Mouse (Mus musculus): ENCODE results near the gene Cope. TPM values are rescaled to one million over a fixed set of nuclear protein-coding genes. Genes with fewer than 3 reads are reported as not detected.

The Cope gene
- polyA plus RNA-seq, 1 experiment, result 753 TPM

DNA sequence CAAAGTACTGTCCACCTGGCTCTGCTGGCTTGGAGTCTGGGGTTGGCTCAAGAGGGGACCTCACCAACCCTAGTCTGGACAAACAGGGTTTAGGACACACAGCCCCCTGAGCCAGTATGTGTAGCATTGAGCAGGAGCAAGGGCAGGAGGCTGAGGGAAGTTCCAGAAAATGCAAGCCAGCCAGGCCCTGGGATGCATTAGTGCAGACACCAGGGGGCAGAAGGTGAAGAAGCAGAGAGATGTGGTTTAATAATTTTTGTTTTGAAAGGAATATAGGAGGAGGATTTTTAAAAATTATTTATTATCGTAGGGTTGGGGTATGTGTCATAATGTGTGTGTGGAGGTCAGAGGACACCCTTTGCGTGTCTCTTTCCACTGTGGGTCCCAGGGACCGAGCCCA lies 21.4 kb downstream of the Cope start:
- Histone ChIP-seq H3K27ac (ENCODE audit: insufficient read depth, low read depth, low read length) (no peak overlapping the region), H3K4me1 (ENCODE audit: control insufficient read depth, insufficient read depth, insufficient read length, low read length) (no peaks in the 10 kb centered on the region), H3K36me3 (ENCODE audit: control insufficient read depth, insufficient read depth, low read length) (no peaks in the 10 kb centered on the region), H3K27me3 (ENCODE audit: control insufficient read depth, insufficient read depth, low read length) (no peaks in the 10 kb centered on the region), H3K4me3 (ENCODE audit: low read depth, low read length) (no peak overlapping the region)
- WGBS, result 88% methylated on average over 3 of the region's 3 CpGs
- TF ChIP-seq POLR2A (IDR thresholded peaks at IDR 0.05; ENCODE audit: low read depth, low read length), result no peak
- TF ChIP-seq CTCF (IDR thresholded peaks at IDR 0.05; ENCODE audit: extremely low read depth, insufficient read length, insufficient replicate concordance, low read depth, low read length), result no peak

GRCm38 (mm10) chr8:70327512-70327911 lies 25.2 kb downstream of the Cope start:
- peaks cover 17% of the 10 kb centered on the region for H3K36me3 ChIP-seq (ENCODE audit: control insufficient read depth, insufficient read depth, low read length)
- no peaks in the 10 kb centered on the region for H3K27me3 ChIP-seq (ENCODE audit: control insufficient read depth, insufficient read depth, low read length)
- TF ChIP-seq CTCF (IDR thresholded peaks at IDR 0.05; ENCODE audit: extremely low read depth, insufficient read length, insufficient replicate concordance, low read depth, low read length), result no peak
- no peak for TF ChIP-seq POLR2A (IDR thresholded peaks at IDR 0.05; ENCODE audit: low read depth, low read length)
- WGBS, result 85% methylated on average over 6 of the region's 6 CpGs
- no peak overlapping the region for H3K27ac ChIP-seq (ENCODE audit: insufficient read depth, low read depth, low read length)
- H3K4me1 ChIP-seq (ENCODE audit: control insufficient read depth, insufficient read depth, insufficient read length, low read length), result no peaks in the 10 kb centered on the region
- no peak overlapping the region for H3K4me3 ChIP-seq (ENCODE audit: low read depth, low read length)

DNA sequence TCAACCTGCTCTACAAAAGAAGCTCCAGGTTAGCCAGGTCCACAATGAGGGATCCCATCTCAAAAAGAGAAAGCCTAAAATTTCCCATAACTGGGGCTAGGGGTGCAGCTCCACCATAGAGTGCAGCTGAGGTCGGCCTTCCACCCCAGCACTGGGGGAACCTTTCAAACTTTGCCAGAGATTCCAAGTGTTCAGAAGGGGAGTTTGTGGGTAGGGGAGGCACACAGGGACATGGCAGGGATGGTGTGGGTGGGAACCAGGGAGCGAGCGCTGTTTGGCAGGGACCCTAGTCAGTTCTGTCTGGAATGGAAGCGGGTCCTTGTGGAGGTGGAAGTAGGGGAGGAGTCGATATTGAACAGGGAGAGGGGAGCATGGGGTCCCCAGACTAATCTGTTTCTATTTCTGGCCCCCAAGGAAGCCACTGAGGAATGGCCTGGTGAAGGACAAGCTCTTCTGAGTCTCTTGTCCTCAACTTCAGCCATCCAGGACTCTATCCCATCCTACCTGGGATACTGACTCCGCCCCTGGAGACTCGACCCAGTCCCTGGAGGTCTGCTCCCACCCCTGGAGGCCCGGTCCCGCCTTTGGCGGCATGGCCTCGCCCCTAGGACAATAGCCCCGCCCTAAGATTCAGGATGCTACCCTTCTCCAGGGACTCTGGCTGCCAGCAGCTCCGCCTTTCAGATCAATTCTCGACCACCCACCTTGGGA lies 27.0 kb downstream of the Cope start, which contains the start of gene Gdf1:
Gdf1 (plus strand) TSS at position 694 of the 711 bp plus-strand sequence.
- H3K4me3 ChIP-seq (ENCODE audit: low read depth, low read length), result no peak within 1 kb of the TSS
- no peak within 1 kb of the TSS for H3K27ac ChIP-seq (ENCODE audit: insufficient read depth, low read depth, low read length)
- no peaks in the 10 kb centered on the region for H3K27me3 ChIP-seq (ENCODE audit: control insufficient read depth, insufficient read depth, low read length)
- TF ChIP-seq CTCF (IDR thresholded peaks at IDR 0.05; ENCODE audit: extremely low read depth, insufficient read length, insufficient replicate concordance, low read depth, low read length) (no peak), POLR2A (IDR thresholded peaks at IDR 0.05; ENCODE audit: low read depth, low read length) (no peak)
- no peaks in the 10 kb centered on the region for H3K4me1 ChIP-seq (ENCODE audit: control insufficient read depth, insufficient read depth, insufficient read length, low read length)
- 33% methylated on average over 14 of the region's 14 CpGs for WGBS
- peaks cover 35% of the 10 kb centered on the region for H3K36me3 ChIP-seq (ENCODE audit: control insufficient read depth, insufficient read depth, low read length)

DNA sequence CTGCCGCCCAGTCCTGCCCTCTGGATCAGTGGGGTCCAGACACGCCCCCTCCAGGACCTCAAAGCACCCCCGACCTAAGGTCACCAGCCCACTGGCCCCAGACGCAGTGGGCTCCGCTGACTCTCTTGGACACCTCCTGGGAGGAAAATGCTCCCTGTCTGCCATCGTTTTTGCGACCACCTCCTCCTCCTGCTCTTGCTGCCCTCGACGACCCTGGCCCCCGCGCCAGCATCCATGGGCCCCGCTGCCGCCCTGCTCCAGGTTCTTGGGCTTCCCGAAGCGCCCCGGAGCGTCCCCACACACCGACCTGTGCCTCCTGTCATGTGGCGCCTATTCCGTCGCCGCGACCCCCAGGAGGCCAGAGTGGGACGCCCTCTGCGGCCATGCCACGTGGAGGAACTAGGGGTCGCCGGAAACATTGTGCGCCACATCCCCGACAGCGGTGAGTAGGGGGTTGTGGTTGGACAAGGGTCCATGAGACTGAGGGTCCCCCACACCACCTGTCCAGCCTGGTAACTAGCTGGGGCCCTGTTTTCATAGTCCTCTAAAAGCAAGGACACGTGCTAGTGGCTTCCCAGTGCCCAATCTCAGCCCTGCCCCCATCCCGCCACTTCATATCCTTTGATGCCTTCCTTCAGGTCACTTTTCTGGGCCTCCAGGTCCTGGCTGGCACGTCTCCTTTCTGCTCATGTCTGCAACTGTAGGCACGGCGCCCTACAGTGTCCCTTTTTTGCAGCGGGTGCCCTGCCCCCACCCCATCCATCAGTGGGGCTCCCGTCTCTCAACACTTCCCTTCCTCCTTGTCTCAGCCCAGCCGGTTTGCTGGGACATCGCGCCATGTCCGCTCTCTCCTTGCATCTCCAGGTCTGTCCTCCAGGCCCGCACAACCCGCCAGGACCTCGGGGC lies 27.8 kb downstream of the Cope start:
- 35% methylated on average over 45 of the region's 45 CpGs for WGBS
- Histone ChIP-seq H3K27me3 (ENCODE audit: control insufficient read depth, insufficient read depth, low read length) (no peaks in the 10 kb centered on the region), H3K36me3 (ENCODE audit: control insufficient read depth, insufficient read depth, low read length) (peaks cover 43% of the 10 kb centered on the region), H3K4me3 (ENCODE audit: low read depth, low read length) (no peak overlapping the region), H3K27ac (ENCODE audit: insufficient read depth, low read depth, low read length) (no peak overlapping the region), H3K4me1 (ENCODE audit: control insufficient read depth, insufficient read depth, insufficient read length, low read length) (no peaks in the 10 kb centered on the region)
- TF ChIP-seq POLR2A (IDR thresholded peaks at IDR 0.05; ENCODE audit: low read depth, low read length) (no peak), CTCF (IDR thresholded peaks at IDR 0.05; ENCODE audit: extremely low read depth, insufficient read length, insufficient replicate concordance, low read depth, low read length) (no peak)

DNA sequence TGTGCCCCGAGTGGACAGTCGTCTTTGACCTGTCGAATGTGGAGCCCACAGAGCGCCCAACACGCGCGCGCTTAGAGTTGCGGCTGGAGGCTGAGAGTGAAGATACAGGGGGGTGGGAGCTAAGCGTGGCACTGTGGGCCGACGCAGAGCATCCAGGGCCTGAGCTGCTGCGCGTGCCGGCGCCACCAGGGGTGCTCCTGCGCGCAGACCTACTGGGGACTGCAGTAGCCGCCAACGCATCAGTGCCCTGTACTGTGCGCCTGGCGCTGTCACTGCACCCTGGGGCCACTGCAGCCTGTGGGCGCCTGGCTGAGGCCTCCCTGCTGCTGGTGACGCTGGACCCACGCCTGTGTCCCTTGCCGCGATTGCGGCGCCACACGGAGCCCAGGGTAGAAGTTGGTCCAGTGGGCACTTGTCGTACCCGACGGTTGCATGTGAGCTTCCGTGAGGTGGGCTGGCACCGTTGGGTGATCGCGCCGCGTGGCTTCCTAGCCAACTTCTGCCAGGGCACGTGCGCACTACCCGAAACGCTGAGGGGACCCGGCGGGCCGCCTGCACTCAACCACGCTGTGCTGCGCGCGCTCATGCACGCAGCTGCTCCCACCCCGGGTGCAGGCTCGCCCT lies 28.5 kb downstream of the Cope start:
- peaks cover 51% of the 10 kb centered on the region for H3K36me3 ChIP-seq (ENCODE audit: control insufficient read depth, insufficient read depth, low read length)
- H3K27ac ChIP-seq (ENCODE audit: insufficient read depth, low read depth, low read length), result no peak overlapping the region
- H3K4me3 ChIP-seq (ENCODE audit: low read depth, low read length), result no peak overlapping the region
- no peaks in the 10 kb centered on the region for H3K27me3 ChIP-seq (ENCODE audit: control insufficient read depth, insufficient read depth, low read length)
- TF ChIP-seq POLR2A (IDR thresholded peaks at IDR 0.05; ENCODE audit: low read depth, low read length) (no peak), CTCF (IDR thresholded peaks at IDR 0.05; ENCODE audit: extremely low read depth, insufficient read length, insufficient replicate concordance, low read depth, low read length) (no peak)
- no peaks in the 10 kb centered on the region for H3K4me1 ChIP-seq (ENCODE audit: control insufficient read depth, insufficient read depth, insufficient read length, low read length)
- 76% methylated on average over 53 of the region's 53 CpGs for WGBS

DNA sequence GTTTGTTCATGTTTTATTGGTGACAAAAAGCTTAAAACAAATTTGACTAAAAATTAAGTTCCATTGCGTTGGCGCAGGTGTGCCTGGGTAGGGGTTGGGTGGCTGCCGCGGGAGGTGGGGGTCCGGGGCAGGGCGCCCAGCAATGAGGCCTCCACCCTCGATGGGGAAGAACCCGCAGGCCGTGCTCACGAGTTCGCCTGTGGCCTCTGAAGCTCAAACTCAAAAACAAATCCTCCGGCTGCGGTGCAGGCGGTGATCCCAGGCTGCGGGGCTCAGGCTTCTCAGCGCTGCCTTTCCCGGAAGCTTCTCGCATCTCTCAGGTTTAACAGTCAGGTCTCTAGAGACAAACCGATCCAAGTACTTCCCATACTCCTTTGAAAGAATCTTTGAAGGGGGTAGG lies 29.2 kb downstream of the Cope start:
- peaks cover 57% of the 10 kb centered on the region for H3K36me3 ChIP-seq (ENCODE audit: control insufficient read depth, insufficient read depth, low read length)
- H3K4me3 ChIP-seq (ENCODE audit: low read depth, low read length), result no peak overlapping the region
- H3K4me1 ChIP-seq (ENCODE audit: control insufficient read depth, insufficient read depth, insufficient read length, low read length), result no peaks in the 10 kb centered on the region
- H3K27ac ChIP-seq (ENCODE audit: insufficient read depth, low read depth, low read length), result no peak overlapping the region
- TF ChIP-seq CTCF (IDR thresholded peaks at IDR 0.05; ENCODE audit: extremely low read depth, insufficient read length, insufficient replicate concordance, low read depth, low read length) (no peak), POLR2A (IDR thresholded peaks at IDR 0.05; ENCODE audit: low read depth, low read length) (no peak)
- H3K27me3 ChIP-seq (ENCODE audit: control insufficient read depth, insufficient read depth, low read length), result no peaks in the 10 kb centered on the region
- WGBS, result 95% methylated on average over 19 of the region's 19 CpGs
